Mouse (Mus musculus) heart, postnatal 0 days (tissue): ENCODE data around the gene Mob3b. TPM values are rescaled to one million over a fixed set of nuclear protein-coding genes. Genes with fewer than 3 reads are reported as not detected.
A peak's percentile ranks its signal among the peaks of the same experiment; 100 is the strongest.

Experiments
- ATAC-seq: fragments of 200-750 bp; cut with Nextera tagmentation; 2 replicates; pipeline ENCODE4 v1.8.0; 2017; ENCODE audit warnings: low read depth, moderate number of reproducible peaks, moderate library complexity; ENCODE audit not compliant: insufficient read depth
- DNase-seq: peaks from one replicate; pipeline ENCODE4 v3.0.0-alpha.2; 2016; ENCODE audit warnings: low spot score
- H3K27ac ChIP-seq: fragments of 300-500 bp; sonication (generic); 2 replicates; pipeline ENCODE4 v1.5.1; 2014; ENCODE audit warnings: low read depth, mild to moderate bottlenecking
- H3K27me3 ChIP-seq: fragments of 300-500 bp; sonication (generic); 2 replicates; pipeline ENCODE4 v1.6.1; 2014; ENCODE audit warnings: low read length, mixed read lengths; ENCODE audit not compliant: control insufficient read depth, insufficient read depth
- H3K36me3 ChIP-seq: fragments of 300-500 bp; sonication (generic); replicated peaks from 2 replicates; pipeline ENCODE4 v1.6.1; 2014; ENCODE audit warnings: low read length, mixed read lengths; ENCODE audit not compliant: control insufficient read depth, insufficient read depth
- H3K4me1 ChIP-seq: fragments of 300-500 bp; sonication (generic); 2 replicates; pipeline ENCODE4 v1.6.1; 2014; ENCODE audit warnings: antibody characterized with exemption; ENCODE audit not compliant: control insufficient read depth, insufficient read depth
- H3K4me2 ChIP-seq: fragments of 300-500 bp; sonication (generic); 2 replicates; pipeline ENCODE4 v1.6.1; 2014; ENCODE audit warnings: low read depth, mild to moderate bottlenecking, low read length, moderate library complexity
- H3K4me3 ChIP-seq: fragments of 300-500 bp; sonication (generic); 2 replicates; pipeline ENCODE4 v1.5.1; 2014; ENCODE audit warnings: low read depth, low read length
- H3K9ac ChIP-seq: fragments of 300-500 bp; sonication (generic); replicated peaks from 2 replicates; pipeline ENCODE4 v1.6.1; 2014; ENCODE audit warnings: low read depth, low read length, mixed read lengths
- H3K9me3 ChIP-seq: fragments of 300-500 bp; sonication (generic); replicated peaks from 2 replicates; pipeline ENCODE4 v1.6.1; 2016; ENCODE audit warnings: low read length; ENCODE audit not compliant: control insufficient read depth
- CTCF ChIP-seq: IDR thresholded peaks from 2 replicates; pipeline ENCODE4 v1.5.1; 2016; ENCODE audit warnings: antibody characterized with exemption, control low read depth, low read depth
- EP300 ChIP-seq: IDR thresholded peaks from 2 replicates; pipeline ENCODE4 v1.6.1; 2016; ENCODE audit warnings: antibody characterized with exemption, low read depth
- WGBS: fragments of 180-500 bp; shearing (Covaris S2); extraction: QIAGEN DNeasy Blood & Tissue Kit; methylation state at CpG from one replicate; pipeline ENCODE4 v1.1.7; 2014; 5-methylcytosine and 5-hydroxymethylcytosine counted together
- polyA plus RNA-seq: library from polyadenylated mRNA; unstranded; fragments of >200 nt; fragmentation: Nextera tagmentation; extraction: Ambion mirVana; gene quantifications from 2 replicates; pipeline ENCODE4 v1.2.1, GENCODE M21; 2015
- total RNA-seq: library from RNA; depleted of rRNA; stranded (reverse); fragments of >200 nt; gene quantifications from 2 replicates; pipeline ENCODE4 v1.2.3, GENCODE M21; 2014; ENCODE audit warnings: low replicate concordance

The Mob3b gene
- total and polyA plus RNA-seq, 2 experiments from 2014 or later: 1.0 to 2.0 TPM

DNA sequence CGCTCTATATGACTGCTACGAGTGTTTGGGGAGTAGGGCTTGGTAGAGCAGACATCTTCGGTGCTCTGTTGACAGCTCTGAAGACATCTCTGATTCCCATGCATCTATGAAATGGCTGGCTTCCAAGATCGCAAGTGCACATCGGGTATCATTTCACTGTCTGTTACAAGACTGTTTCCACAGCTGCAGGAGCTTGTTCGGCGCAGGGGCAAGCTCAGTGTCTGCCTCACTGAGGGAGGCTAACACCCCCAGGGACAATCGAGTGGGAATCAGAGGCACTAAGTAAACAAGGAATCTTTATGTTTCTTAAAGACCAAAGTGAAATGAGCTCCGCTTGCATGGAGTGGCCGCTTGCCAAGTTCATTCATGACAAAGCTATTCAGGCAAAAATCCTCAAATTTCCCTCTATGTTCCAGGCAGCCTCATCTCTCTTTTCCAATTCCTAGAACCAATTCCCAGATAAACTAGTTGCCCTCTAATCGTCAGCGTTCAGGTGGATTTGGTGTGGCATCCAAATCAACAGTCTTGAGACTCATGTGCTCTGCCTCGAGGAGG, 12.4 kb upstream of the Mob3b start:
- Histone ChIP-seq H3K9ac (no peak overlapping the region), H3K27me3 (no peaks in the 10 kb centered on the region), H3K4me2 (no peak overlapping the region), H3K36me3 (no peaks in the 10 kb centered on the region), H3K9me3 (no peaks in the 10 kb centered on the region), H3K27ac (no peak overlapping the region), H3K4me1 (no peaks in the 10 kb centered on the region), H3K4me3 (no peak overlapping the region)
- ATAC-seq: no peak
- 61% methylated on average over 13 of the region's 13 CpGs for WGBS
- TF ChIP-seq CTCF (no peak), EP300 (no peak)
- no peak for DNase-seq

GRCm38 (mm10) chr4:35167855-35168254, 10.6 kb upstream of the Mob3b start:
- TF ChIP-seq CTCF (no peak), EP300 (no peak)
- no peak overlapping the region for H3K4me2 ChIP-seq
- no peaks in the 10 kb centered on the region for H3K36me3 ChIP-seq
- H3K27me3 ChIP-seq: no peaks in the 10 kb centered on the region
- H3K4me3 ChIP-seq: no peak overlapping the region
- no peak for DNase-seq
- H3K27ac ChIP-seq: no peak overlapping the region
- no peak for ATAC-seq
- H3K9me3 ChIP-seq: no peaks in the 10 kb centered on the region
- H3K9ac ChIP-seq: no peak overlapping the region
- WGBS: 67% methylated on average over 5 of the region's 5 CpGs
- no peaks in the 10 kb centered on the region for H3K4me1 ChIP-seq

DNA sequence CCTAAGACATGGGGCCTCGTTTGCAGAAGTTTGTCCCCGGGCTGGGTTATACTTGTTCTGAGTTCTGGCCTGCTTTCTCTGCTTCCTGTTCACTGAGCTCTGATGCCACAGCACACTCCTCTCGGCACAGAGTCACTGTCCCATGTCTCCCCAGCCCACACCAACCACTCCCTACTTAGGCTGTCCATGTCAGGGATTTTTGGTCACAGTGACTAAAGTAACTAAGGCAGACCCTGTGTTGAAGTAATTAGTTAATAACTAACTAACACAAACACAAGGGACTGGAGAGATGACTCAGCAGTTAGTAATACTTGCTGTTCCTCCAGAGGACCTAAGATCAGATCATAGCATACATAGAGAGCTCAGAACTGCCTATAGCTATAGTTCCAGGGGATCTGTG, 8.7 kb upstream of the Mob3b start:
- H3K9me3 ChIP-seq: no peaks in the 10 kb centered on the region
- 66% methylated on average over 3 of the region's 3 CpGs for WGBS
- no peak overlapping the region for H3K9ac ChIP-seq
- ATAC-seq (no peak), DNase-seq (no peak)
- H3K36me3 ChIP-seq: no peaks in the 10 kb centered on the region
- no peaks in the 10 kb centered on the region for H3K4me1 ChIP-seq
- no peak overlapping the region for H3K27ac ChIP-seq
- H3K4me3 ChIP-seq: no peak overlapping the region
- H3K27me3 ChIP-seq: no peaks in the 10 kb centered on the region
- no peak overlapping the region for H3K4me2 ChIP-seq
- TF ChIP-seq EP300: no peak
- TF ChIP-seq CTCF: no peak

DNA sequence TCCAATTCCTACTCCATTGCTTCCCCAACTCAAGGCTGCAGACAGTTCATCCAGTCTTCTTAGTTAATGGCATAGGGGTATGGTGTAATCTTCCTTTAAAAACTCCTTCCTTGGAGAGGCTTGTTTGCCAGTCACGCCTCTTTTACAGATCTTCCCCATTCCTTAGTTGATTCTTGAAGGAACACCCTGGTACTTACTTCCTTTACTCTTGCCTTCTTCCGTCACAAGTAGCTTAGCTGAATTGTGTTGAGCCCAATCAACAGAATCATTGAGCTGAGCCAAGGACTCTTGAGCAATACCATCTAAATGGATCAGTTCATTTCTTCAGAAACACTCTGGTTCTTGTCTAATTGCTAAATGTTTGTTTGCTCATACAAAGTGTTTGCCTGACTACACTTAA, 8.0 kb upstream of the Mob3b start:
- Histone ChIP-seq H3K9me3 (no peaks in the 10 kb centered on the region), H3K4me2 (no peak overlapping the region), H3K27ac (no peak overlapping the region), H3K9ac (no peak overlapping the region), H3K27me3 (no peaks in the 10 kb centered on the region), H3K36me3 (no peaks in the 10 kb centered on the region), H3K4me1 (no peaks in the 10 kb centered on the region), H3K4me3 (no peak overlapping the region)
- ATAC-seq (no peak), DNase-seq (no peak)
- WGBS: 71% methylated on average over 2 of the region's 2 CpGs
- TF ChIP-seq EP300 (no peak), CTCF (no peak)

- no peak overlapping the region for H3K4me3 ChIP-seq
- TF ChIP-seq CTCF (no peak), EP300 (no peak)
- WGBS: 46% methylated on average over 11 of the region's 11 CpGs
- DNase-seq: no peak
- no peaks in the 10 kb centered on the region for H3K4me1 ChIP-seq
- ATAC-seq: no peak
- H3K27me3 ChIP-seq: no peaks in the 10 kb centered on the region
- H3K9ac ChIP-seq: no peak overlapping the region
- no peak overlapping the region for H3K4me2 ChIP-seq
- H3K36me3 ChIP-seq: no peaks in the 10 kb centered on the region
- H3K9me3 ChIP-seq: no peaks in the 10 kb centered on the region
- no peak overlapping the region for H3K27ac ChIP-seq
Observed at GRCm38 (mm10) chr4:35157815-35158214, 531 bp upstream of the Mob3b start.

- no peaks in the 10 kb centered on the region for H3K4me1 ChIP-seq
- ATAC-seq (peak; percentile 21; the same call in 1 of the 2 replicates), DNase-seq (peak; percentile 8)
- H3K4me2 ChIP-seq: peak overlapping the region; percentile 100
- no peaks in the 10 kb centered on the region for H3K36me3 ChIP-seq
- peak overlapping the region; percentile 58 for H3K9ac ChIP-seq
- no peak for TF ChIP-seq EP300
- no peak for TF ChIP-seq CTCF
- peak overlapping the region; percentile 77 for H3K4me3 ChIP-seq
- H3K9me3 ChIP-seq: no peaks in the 10 kb centered on the region
- no peaks in the 10 kb centered on the region for H3K27me3 ChIP-seq
- H3K27ac ChIP-seq: no peak overlapping the region
- under 1% methylated on average over 26 of the region's 26 CpGs for WGBS
Observed at GRCm38 (mm10) chr4:35156149-35156611, 1.1 kb downstream of the Mob3b start.
